Mouse (Mus musculus) neural tube, embryonic 10.5 days (tissue): Measurements from ENCODE around the gene Ippk.

ENCODE experiments used
- DNase-seq: peaks from one replicate; pipeline ENCODE4 v3.0.0-alpha.2; 2017; ENCODE audit warnings: low spot score; ENCODE audit errors: extremely low spot score

Gene Ippk

GRCm38 (mm10) chr13:49480057-49480456 lies 59.0 kb downstream of the Ippk start:
- DNase-seq = no peak

DNA sequence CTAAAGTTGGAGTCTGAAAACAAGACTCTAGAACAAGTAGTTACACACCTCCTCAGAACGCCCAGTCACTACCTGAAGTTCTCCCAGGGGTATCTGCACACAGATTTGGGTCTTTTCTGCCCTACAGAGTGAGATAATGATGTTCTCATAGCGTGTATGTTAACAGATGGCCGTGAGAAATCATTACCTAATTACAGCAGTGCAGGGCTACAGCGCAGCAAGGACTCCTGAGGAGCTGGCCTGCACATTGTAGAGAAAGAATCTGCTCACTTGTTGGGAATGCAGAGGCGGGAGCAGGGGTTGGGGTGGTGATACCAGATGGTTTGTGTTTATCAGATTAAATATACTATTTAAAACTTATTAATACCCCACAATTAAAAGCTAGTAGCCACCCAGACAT lies 59.5 kb downstream of the Ippk start:
- no peak for DNase-seq

DNA sequence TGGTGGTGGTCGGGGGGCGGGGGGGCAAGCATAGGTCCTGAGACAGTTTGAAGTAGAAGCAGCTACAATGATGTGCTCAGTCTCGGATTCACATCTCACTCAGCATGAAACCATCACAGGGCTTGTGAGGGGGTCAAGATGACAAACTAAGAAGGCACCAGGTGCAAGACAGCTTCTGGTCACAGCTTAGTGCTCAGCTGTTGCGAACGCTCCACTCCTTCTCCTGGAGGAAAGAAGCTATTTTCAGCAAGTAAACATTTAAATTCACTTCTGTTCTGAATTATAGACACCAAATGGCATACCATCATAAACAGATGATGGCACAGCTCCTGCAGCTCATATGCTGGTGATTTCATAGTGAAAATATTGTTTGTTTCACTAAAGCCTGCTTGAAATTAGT lies 64.3 kb downstream of the Ippk start:
- DNase-seq = no peak

GRCm38 (mm10) chr13:49492376-49493368 lies 71.6 kb downstream of the Ippk start, which contains the start of gene Tes3-ps:
Tes3-ps (plus strand) TSS chr13:49493318.
- no peak for DNase-seq

- DNase-seq = no peak
Measured at GRCm38 (mm10) chr13:49504510-49504909, 83.5 kb downstream of the Ippk start, which contains the start of gene Ecm2. Ecm2 (plus strand) TSS chr13:49504810.

GRCm38 (mm10) chr13:49505776-49506175 lies 84.7 kb downstream of the Ippk start:
- DNase-seq = no peak

GRCm38 (mm10) chr13:49507176-49507575 lies 86.1 kb downstream of the Ippk start:
- DNase-seq = no peak
